Mouse (Mus musculus) hindbrain, embryonic 15.5 days (tissue): ENCODE results near the gene Fancd2. TPM values are rescaled to one million over a fixed set of nuclear protein-coding genes. Genes with fewer than 3 reads are reported as not detected.

Source experiments
- ATAC-seq: fragments of 200-750 bp; cut with Nextera tagmentation; 2 replicates; pipeline ENCODE4 v1.8.0; 2017; ENCODE audit warnings: low read depth, moderate number of reproducible peaks, moderate TSS enrichment; ENCODE audit not compliant: low FRiP score
- H3K27ac ChIP-seq: fragments of 300-500 bp; sonication (generic); replicated peaks from 2 replicates; pipeline ENCODE4 v1.5.1; 2015; ENCODE audit warnings: mild to moderate bottlenecking, inconsistent platforms
- H3K27me3 ChIP-seq: fragments of 300-500 bp; sonication (generic); 2 replicates; pipeline ENCODE4 v1.6.1; 2015; ENCODE audit warnings: control low read depth, inconsistent platforms
- H3K36me3 ChIP-seq: fragments of 300-500 bp; sonication (generic); 2 replicates; pipeline ENCODE4 v1.6.1; 2015; ENCODE audit warnings: control low read depth, inconsistent platforms
- H3K4me1 ChIP-seq: fragments of 300-500 bp; sonication (generic); replicated peaks from 2 replicates; pipeline ENCODE4 v1.6.1; 2015; ENCODE audit warnings: control low read depth, inconsistent platforms
- H3K4me2 ChIP-seq: fragments of 300-500 bp; sonication (generic); 2 replicates; pipeline ENCODE4 v1.6.1; 2015; ENCODE audit warnings: moderate library complexity, mild to moderate bottlenecking, inconsistent platforms
- H3K4me3 ChIP-seq: fragments of 300-500 bp; sonication (generic); 2 replicates; pipeline ENCODE4 v1.5.1; 2015; ENCODE audit warnings: mild to moderate bottlenecking, inconsistent platforms
- H3K9ac ChIP-seq: fragments of 300-500 bp; sonication (generic); 2 replicates; pipeline ENCODE4 v1.6.1; 2015; ENCODE audit warnings: inconsistent platforms
- H3K9me3 ChIP-seq: fragments of 300-500 bp; sonication (generic); 2 replicates; pipeline ENCODE4 v1.6.1; 2016; ENCODE audit warnings: control low read depth, inconsistent platforms
- WGBS: fragments of 180-500 bp; shearing (Covaris S2); methylation state at CpG from one replicate; pipeline ENCODE4 v1.1.7; 2015; 5-methylcytosine and 5-hydroxymethylcytosine counted together
- polyA plus RNA-seq: library from polyadenylated mRNA; unstranded; fragments of >200 nt; fragmentation: Nextera tagmentation; extraction: Ambion mirVana; gene quantifications from 2 replicates; pipeline ENCODE4 v1.2.1, GENCODE M21; 2015

Fancd2 gene
- polyA plus RNA-seq, 1 experiment from 2014 or later, result 2.0 TPM

DNA sequence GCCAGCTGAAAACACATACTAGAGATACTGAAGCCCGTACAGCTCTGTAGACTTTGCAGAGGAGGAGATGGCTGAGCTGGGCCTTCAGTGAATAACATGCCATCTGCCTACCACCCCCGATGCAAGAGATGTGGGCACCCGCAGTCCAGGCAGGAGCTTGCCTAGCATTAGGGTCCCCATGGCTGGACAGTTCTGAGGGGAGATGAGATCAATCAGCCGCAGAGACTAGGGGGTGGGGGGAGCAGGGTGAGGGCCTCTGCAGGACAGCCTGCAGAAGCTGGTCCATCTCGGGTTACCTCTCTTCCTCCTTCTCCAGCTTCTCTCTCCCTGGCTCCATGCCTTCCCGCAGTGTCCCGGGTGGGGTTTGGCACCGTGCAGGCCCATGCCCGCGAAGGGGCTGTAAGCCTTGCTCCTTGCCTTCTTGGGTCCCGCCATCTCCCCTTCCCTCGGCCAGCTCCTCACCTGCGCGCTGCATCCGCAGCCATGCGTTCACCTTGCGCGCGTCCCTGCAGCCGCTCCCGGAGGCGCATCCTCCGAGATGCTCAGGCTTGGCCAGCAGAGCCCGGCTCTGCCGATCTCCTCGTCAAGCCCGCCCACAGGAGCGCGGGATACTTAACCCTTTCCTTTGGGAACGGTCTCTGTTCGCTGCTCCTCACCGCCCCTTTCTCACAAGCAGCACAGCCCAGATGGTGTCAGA, 29.9 kb upstream of the Fancd2 start, which contains the start of gene Prrt3:
TSS of gene Prrt3 (minus strand) at position 544 of the 697 bp plus-strand sequence.
- H3K9me3 ChIP-seq, result no peaks in the 10 kb centered on the region
- peaks cover 9% of the 10 kb centered on the region for H3K4me1 ChIP-seq
- whole genome bisulfite sequencing, result 1% methylated on average over 32 of the region's 32 CpGs
- peak within 1 kb of the TSS; percentile 68 for H3K9ac ChIP-seq
- H3K27me3 ChIP-seq, result no peaks in the 10 kb centered on the region
- no peaks in the 10 kb centered on the region for H3K36me3 ChIP-seq
- peak; percentile 89 for ATAC-seq
- peak within 1 kb of the TSS; percentile 62 for H3K4me2 ChIP-seq
- H3K27ac ChIP-seq, result peak within 1 kb of the TSS; percentile 75
- peak within 1 kb of the TSS; percentile 53 for H3K4me3 ChIP-seq

DNA sequence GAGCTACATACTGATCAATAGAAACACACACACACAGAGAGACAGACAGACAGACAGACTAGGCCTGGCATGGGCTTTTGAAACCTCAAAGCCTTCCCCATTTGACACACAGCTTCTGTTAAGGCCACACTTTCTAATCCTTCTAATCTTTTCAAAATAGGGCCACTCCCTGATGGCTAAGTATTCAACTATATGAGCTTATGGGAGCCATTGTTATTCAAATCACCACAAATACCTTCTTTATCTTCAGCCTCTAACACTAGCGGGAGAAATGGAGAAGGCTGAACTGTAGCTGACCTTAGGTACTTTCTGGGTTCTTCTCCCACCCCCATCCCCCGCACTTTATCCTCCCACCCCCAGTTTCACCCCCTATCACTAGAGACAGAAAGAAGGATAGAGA, 28.7 kb upstream of the Fancd2 start:
- 70% methylated on average over 2 of the region's 2 CpGs for WGBS
- Histone ChIP-seq H3K27me3 (no peaks in the 10 kb centered on the region), H3K36me3 (no peaks in the 10 kb centered on the region), H3K4me1 (peaks cover 9% of the 10 kb centered on the region), H3K9ac (no peak overlapping the region), H3K4me3 (no peak overlapping the region), H3K4me2 (no peak overlapping the region), H3K9me3 (no peaks in the 10 kb centered on the region), H3K27ac (no peak overlapping the region)
- no peak for ATAC-seq

DNA sequence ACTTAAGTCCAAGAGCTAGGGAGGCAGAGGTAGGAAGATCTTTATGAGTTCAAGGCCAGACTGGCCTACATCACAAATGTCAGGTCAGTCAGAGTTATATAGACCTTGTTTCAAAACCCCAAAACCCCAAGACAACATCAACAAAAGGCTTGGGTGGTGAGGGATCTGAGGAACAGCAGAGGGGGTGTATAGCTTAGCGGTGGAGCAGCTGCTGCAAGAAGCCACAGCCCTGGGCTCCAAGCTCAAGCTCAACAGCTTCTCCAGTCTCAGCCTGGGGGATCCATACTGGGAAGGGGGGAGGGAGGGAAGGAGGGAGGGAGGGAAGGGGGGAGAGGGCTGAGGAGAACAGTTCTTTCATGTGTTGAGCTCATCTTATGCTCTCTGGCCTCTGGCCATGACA, 25.8 kb upstream of the Fancd2 start:
- H3K9me3 ChIP-seq, result no peaks in the 10 kb centered on the region
- H3K4me3 ChIP-seq, result no peak overlapping the region
- no peaks in the 10 kb centered on the region for H3K36me3 ChIP-seq
- no peak for ATAC-seq
- H3K27me3 ChIP-seq, result no peaks in the 10 kb centered on the region
- H3K9ac ChIP-seq, result no peak overlapping the region
- 73% methylated on average over 1 of the region's 1 CpGs for WGBS
- no peak overlapping the region for H3K27ac ChIP-seq
- peaks cover 6% of the 10 kb centered on the region for H3K4me1 ChIP-seq
- no peak overlapping the region for H3K4me2 ChIP-seq

DNA sequence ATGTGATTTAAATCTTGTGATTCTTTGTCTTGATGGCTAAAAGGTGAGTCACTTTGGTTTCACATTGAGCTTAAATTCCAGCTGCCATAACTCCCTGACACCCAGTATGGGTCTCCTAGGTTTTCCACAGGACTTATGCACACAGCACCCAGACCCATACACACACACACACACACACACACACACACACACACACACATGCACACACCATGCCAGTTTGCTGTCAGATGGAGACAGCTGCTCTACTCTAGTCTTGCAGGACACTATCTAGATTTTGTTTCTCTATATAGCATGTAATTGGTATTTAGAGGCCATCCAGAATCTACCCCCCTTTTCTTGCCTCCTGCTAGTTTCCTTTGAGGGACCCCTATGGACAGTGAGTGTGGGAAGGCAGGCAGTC, 24.4 kb upstream of the Fancd2 start:
- no peaks in the 10 kb centered on the region; the same call in 1 of the 2 replicates for H3K4me1 ChIP-seq

DNA sequence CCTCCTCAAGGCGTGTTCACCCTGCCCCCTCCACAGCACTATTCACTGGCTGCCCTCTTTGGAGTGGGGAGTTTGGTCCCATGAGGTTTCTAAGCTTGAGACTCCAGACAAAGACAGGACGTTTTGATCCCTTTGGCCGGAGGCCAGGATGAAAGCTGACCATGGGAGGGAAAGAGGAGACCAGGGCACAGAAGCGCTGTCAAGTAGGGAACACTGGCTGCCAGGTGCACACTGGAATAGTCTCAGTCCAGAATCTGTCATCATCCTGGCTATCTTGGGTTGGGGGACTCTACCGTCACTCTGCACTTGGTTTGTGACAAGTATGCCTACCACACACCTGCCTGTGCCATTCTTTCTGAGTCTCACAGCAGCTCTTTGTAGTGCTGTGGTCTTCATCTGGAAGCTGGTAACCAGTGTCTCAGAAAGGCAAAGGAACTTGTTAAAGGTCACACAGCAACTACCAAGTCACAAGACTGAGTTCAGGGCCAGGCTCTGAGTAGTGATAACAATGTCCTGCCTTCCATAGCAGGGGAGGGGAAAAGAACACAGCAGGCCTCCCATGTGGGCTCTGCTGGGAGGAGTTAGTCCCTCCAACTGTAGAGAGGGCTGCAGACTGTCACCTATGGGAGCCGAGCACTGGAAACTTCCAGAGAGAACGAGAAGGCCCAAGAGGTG, 23.1 kb upstream of the Fancd2 start:
- Histone ChIP-seq H3K36me3 (peaks cover 6% of the 10 kb centered on the region), H3K4me2 (no peak overlapping the region), H3K9me3 (no peaks in the 10 kb centered on the region), H3K9ac (no peak overlapping the region), H3K4me1 (no peaks in the 10 kb centered on the region), H3K4me3 (no peak overlapping the region), H3K27ac (no peak overlapping the region), H3K27me3 (no peaks in the 10 kb centered on the region)
- 62% methylated on average over 7 of the region's 7 CpGs for WGBS
- ATAC-seq, result 0 out of 2 replicates have a peak, but pooled peaks have one; percentile 42

More for the DNA sequence above, 24.4 kb upstream of the Fancd2 start:
- ATAC-seq, result no peak
- H3K4me2 ChIP-seq, result no peak overlapping the region
- no peak overlapping the region for H3K9ac ChIP-seq
- peaks cover 2% of the 10 kb centered on the region; the same call in 1 of the 2 replicates for H3K36me3 ChIP-seq
- H3K4me3 ChIP-seq, result no peak overlapping the region
- no peak overlapping the region for H3K27ac ChIP-seq
- H3K9me3 ChIP-seq, result no peaks in the 10 kb centered on the region
- H3K27me3 ChIP-seq, result no peaks in the 10 kb centered on the region

DNA sequence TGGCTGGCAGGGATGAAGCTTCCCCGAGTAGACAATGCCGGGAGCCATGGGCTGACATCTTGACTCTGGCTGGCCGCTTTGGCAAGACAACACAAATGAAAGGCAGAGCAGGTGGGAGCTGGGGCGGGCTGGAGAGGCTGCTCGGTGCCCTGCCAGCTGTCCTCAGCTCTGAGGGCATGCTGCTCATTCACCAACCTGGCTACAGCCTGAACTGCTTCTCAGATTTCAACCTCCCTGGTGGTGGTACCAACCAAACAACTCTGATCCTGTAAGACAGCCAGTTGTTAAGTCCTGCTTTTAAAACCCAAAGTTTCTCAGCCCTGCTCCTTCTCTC, 22.6 kb upstream of the Fancd2 start:
- ATAC-seq, result no peak
- no peak overlapping the region for H3K4me3 ChIP-seq
- H3K9ac ChIP-seq, result no peak overlapping the region
- no peaks in the 10 kb centered on the region for H3K9me3 ChIP-seq
- no peaks in the 10 kb centered on the region for H3K4me1 ChIP-seq
- H3K36me3 ChIP-seq, result peaks cover 11% of the 10 kb centered on the region
- H3K27me3 ChIP-seq, result no peaks in the 10 kb centered on the region
- no peak overlapping the region for H3K27ac ChIP-seq
- H3K4me2 ChIP-seq, result no peak overlapping the region
- 37% methylated on average over 5 of the region's 5 CpGs for WGBS

DNA sequence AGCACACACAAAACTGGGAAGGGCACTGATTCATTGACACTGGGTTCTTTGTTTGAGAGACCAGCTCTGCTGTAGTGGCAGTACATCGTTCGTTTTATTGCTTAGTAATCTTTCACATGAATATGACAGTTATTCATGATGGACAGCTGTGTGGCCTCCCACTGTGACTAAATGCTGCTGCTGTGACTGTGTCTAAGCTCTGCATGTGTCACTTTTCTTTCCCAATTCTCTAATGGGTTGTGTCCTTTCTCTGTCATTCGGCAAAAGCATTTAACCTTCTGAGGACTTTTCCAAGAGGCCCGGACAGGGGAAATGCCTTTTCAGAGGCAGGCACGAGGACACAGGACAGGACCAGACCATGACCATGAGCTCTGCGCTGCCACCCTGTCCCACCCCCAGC, 17.5 kb upstream of the Fancd2 start:
- H3K36me3 ChIP-seq, result peaks cover 62% of the 10 kb centered on the region
- H3K9ac ChIP-seq, result no peak overlapping the region
- no peak for ATAC-seq
- H3K4me1 ChIP-seq, result no peaks in the 10 kb centered on the region
- no peaks in the 10 kb centered on the region for H3K27me3 ChIP-seq
- 92% methylated on average over 6 of the region's 6 CpGs for whole genome bisulfite sequencing
- H3K27ac ChIP-seq, result no peak overlapping the region
- no peak overlapping the region for H3K4me3 ChIP-seq
- no peaks in the 10 kb centered on the region for H3K9me3 ChIP-seq
- no peak overlapping the region for H3K4me2 ChIP-seq

DNA sequence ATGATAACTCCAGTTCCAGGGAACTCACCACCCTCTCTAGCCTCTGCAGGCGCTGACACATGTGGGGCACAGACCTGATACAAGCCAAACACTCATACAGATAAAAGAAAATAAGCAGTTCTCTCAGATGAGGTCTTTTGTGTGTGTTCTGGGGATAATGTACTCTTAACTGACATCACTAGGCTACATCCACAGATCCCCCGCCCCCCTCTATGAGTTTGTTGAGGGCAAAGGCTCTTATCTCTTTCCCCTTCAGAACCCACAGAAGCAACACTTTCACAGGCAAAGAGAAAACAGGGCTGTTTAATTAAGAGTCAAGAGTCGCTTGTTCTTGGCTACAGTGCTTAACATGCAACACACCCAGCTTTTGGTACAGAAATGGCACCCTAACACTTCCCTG, 16.9 kb upstream of the Fancd2 start:
- H3K36me3 ChIP-seq, result peaks cover 68% of the 10 kb centered on the region

DNA sequence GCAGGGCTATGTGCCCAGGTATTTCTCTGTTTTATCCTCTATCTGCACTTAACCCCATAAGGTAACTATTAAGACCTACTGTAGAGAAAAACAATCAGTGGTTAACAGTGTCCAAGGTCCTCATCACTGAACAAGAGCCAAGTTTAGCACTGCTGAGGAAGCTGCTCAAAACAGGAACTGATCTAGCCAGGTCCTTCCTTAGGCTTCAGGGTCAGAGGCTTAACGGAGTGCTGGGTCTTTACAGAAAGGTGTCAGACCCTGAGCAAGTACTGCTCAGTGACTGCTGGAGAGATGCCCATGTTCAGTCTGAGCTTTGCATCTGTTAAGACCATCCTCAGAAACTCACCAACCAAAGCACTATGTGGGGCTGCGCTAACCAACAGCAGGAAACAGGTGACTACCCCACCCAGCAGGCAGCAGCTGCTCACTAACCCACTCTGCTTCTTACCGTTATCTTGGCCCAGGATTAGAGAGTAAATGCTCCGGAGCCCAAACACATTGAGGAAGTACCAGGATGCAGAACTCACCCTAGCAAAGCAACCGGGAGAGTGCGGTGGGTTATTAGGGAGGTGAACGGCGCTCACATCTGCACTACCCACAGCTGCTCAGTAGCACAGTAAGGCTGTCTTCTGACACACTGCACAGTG, 13.9 kb upstream of the Fancd2 start:
- ATAC-seq, result no peak
- WGBS, result 93% methylated on average over 8 of the region's 8 CpGs

More for the DNA sequence above, 16.9 kb upstream of the Fancd2 start:
- ATAC-seq, result no peak
- Histone ChIP-seq H3K9ac (no peak overlapping the region), H3K27ac (no peak overlapping the region), H3K27me3 (no peaks in the 10 kb centered on the region), H3K9me3 (no peaks in the 10 kb centered on the region), H3K4me3 (no peak overlapping the region), H3K4me1 (no peaks in the 10 kb centered on the region), H3K4me2 (no peak overlapping the region)
- 97% methylated on average over 3 of the region's 3 CpGs for WGBS

DNA sequence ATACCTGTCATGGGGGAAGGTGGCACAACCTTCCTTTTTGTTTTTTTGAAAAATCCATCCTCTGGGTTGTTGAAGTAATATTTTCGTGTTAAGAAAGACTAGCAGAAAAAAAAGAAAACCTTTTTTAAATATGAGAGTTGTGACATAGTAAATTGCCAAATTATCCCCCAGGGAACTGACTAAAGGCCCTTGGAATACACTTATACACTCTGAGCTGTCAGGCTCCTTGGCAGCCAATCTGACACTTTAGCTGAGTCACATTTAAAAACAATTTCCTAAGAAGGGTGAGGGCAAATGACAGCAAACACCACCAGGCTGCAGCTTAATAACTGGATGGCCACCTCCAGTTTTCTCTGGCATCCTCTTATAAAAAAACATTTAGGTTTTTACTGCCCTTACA, 9.2 kb upstream of the Fancd2 start:
- no peaks in the 10 kb centered on the region for H3K27me3 ChIP-seq
- H3K4me3 ChIP-seq, result no peak overlapping the region
- H3K9ac ChIP-seq, result no peak overlapping the region
- no peak overlapping the region for H3K4me2 ChIP-seq
- no peak overlapping the region for H3K27ac ChIP-seq
- H3K36me3 ChIP-seq, result peaks cover 63% of the 10 kb centered on the region
- no peaks in the 10 kb centered on the region for H3K4me1 ChIP-seq
- 97% methylated on average over 1 of the region's 1 CpGs for WGBS
- no peaks in the 10 kb centered on the region for H3K9me3 ChIP-seq
- ATAC-seq, result no peak

More for the DNA sequence above, 13.9 kb upstream of the Fancd2 start:
- peaks cover 92% of the 10 kb centered on the region for H3K36me3 ChIP-seq
- H3K27ac ChIP-seq, result no peak overlapping the region
- no peaks in the 10 kb centered on the region for H3K27me3 ChIP-seq
- H3K4me2 ChIP-seq, result no peak overlapping the region
- H3K9me3 ChIP-seq, result no peaks in the 10 kb centered on the region
- no peak overlapping the region for H3K9ac ChIP-seq
- H3K4me3 ChIP-seq, result no peak overlapping the region
- no peaks in the 10 kb centered on the region for H3K4me1 ChIP-seq

DNA sequence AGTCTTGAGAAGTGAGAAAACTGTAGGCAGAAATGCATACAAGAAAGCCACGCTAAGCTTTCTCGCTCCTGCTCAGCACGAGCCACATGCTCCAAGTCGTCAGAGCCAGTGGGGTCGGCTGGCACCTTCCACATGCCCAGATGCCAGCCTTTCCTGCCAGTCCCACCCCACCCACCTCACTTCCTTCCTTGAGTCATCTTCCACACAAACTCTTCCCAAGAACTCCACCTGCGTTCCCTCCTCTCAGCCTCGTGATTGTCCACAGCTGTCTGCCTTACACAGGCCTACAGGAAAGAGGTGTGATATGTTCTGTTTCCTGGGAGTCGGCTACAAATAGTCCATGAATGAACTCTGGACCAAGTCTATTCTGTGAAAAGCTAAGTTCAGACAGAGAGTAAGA, 8.1 kb upstream of the Fancd2 start:
- Histone ChIP-seq H3K27me3 (no peaks in the 10 kb centered on the region), H3K4me3 (no peak overlapping the region), H3K9ac (no peak overlapping the region), H3K9me3 (no peaks in the 10 kb centered on the region), H3K27ac (no peak overlapping the region), H3K4me1 (0 out of 2 replicates have a peak, but pooled peaks cover 4% of the 10 kb centered on the region), H3K36me3 (peaks cover 51% of the 10 kb centered on the region), H3K4me2 (no peak overlapping the region)
- WGBS, result 89% methylated on average over 8 of the region's 8 CpGs
- no peak for ATAC-seq

DNA sequence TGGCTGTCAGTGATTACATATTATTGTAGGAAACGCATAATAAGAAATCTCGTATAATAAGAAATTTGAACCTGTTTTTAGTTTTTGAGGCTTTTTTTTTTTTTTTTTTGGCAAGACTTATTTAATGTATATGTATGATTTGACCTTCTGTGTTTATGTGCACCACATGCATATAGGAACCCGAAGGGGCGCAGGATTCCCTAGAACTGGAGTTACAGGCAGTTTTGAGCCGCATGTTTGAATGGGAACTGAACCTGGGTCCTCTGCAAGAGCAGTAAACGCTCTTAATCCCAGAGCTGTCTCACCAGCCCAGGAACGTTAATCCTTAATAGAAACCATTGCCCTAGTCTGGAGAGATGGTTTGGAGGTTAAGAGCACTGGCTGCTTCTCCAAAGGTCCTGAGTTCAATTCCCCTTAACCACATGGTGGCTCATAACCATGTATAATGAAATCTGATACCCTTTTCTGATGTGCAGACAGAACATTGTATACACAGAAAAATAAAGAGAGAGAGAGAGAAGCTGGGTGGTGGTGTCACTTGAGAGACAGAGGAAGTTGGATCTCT, 440 bp downstream of the Fancd2 start:
- Histone ChIP-seq H3K27ac (peak overlapping the region; percentile 80; the same call in 1 of the 2 replicates), H3K4me1 (peaks cover 32% of the 10 kb centered on the region), H3K4me2 (peak overlapping the region; percentile 72), H3K4me3 (peak overlapping the region; percentile 95), H3K9me3 (no peaks in the 10 kb centered on the region), H3K9ac (peak overlapping the region; percentile 72; the same call in 1 of the 2 replicates), H3K27me3 (no peaks in the 10 kb centered on the region), H3K36me3 (no peaks in the 10 kb centered on the region; the same call in 1 of the 2 replicates)
- 10% methylated on average over 7 of the region's 7 CpGs for WGBS
- no peak for ATAC-seq
